Mouse (Mus musculus): ENCODE measurements around the gene Cux1.
A peak's percentile ranks its signal among the peaks of the same experiment; 100 is the strongest.

The Cux1 gene

GRCm38 (mm10) chr5:136540055-136540838 lies 27.0 kb downstream of the Cux1 start:
- no peak for DNase-seq (ENCODE audit: low read depth, low spot score)

- DNase-seq (ENCODE audit: low read depth, low spot score), result no peak
Measured at GRCm38 (mm10) chr5:136536753-136537152, 30.5 kb downstream of the Cux1 start.

DNA sequence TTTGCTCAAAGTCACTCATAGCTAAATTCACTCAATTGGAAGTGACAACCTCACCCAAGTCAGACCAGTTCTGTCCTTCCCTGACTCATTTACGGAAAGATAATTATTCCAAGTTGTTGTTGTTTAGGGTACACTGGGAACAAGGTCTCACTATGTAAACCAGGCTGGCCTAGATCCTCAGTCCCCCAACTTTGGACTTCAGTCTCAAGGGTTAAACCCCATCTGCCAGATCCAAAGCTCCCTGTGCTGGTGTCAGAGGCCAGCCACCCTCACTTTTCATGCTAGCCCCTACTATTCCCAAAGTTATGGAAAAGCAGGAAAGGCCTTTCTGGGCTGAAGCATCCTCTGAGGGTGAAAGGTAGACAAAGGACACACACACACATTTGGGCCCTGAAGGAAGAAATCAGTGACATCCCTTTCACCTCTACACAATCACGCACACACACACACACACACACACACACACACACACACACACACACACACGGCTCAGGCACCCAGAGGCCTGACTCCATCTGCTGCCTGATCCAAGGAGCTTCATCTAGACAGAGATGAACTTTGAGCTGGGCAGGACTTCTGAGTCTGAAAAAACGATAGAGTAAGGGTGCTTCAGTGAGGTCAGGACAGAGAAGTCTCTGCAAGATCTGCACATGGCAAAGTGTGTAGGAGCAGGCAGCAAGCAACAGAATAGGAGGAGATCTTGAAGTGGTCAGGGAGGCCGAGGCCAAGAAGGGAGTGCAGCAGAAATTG lies 31.1 kb downstream of the Cux1 start:
- DNase-seq (ENCODE audit: low read depth, low spot score), result no peak

DNA sequence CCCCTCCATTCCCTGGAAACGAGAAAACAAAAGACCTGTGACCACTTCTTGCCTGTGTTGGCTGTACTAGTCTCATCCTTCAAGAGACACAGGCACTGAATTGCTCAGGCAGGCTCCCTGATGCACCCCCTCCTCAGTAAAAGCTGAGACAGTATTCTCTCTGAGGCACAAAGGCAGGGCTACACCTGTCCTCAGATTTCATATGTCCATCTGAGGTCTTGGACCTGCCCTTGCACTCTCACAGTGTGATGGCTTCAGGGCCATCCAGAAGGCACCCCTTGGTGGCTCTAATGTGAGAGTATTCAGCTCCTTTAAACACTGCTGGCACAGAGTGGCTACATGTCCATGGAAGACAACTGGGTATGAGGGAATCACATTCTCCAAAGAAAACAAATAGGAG lies 32.1 kb downstream of the Cux1 start:
- no peak for DNase-seq (ENCODE audit: low read depth, low spot score)

DNA sequence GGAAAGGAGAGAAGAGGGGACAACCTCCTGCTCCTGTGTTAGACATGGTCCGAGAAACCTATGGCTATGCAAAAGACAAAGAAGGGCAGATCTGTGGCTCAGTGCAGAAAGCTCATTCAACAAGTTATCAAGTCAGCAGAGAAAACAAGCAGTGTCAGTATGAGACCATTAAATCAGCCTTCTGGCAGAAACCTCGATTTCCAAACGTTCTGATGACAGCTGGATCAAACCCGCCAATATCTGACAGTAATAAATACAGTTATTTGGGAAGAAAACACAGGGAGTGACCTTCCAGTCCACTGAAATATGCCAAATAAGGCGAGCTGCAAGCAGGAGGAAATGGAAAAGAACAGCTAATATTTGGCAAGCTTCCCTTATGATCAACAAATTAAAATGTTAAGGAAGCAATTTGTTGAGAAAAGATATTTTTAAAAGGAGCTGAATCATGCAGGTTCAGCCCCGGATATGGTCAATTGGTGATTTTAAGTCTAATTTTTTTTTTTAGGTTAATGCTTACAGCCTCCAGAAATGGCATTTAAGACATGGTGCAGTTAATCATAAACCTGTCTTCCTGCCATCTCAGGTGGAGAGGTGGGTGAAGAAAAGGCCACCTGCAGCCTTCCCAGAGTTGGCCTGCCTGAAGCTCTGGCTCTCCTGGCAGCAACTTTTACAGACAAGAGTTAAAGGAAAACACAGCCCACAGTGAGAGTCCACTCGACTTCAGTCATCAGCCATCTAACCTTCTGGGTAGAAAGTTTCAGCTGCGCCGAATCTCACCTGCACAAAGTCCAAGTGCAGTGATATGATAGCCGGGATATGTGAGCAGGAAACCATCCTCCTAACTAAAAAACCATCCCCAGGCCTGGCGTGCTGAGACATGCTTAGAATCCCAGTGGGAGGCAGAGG lies 33.7 kb downstream of the Cux1 start:
- DNase-seq (ENCODE audit: low read depth, low spot score), result no peak

DNA sequence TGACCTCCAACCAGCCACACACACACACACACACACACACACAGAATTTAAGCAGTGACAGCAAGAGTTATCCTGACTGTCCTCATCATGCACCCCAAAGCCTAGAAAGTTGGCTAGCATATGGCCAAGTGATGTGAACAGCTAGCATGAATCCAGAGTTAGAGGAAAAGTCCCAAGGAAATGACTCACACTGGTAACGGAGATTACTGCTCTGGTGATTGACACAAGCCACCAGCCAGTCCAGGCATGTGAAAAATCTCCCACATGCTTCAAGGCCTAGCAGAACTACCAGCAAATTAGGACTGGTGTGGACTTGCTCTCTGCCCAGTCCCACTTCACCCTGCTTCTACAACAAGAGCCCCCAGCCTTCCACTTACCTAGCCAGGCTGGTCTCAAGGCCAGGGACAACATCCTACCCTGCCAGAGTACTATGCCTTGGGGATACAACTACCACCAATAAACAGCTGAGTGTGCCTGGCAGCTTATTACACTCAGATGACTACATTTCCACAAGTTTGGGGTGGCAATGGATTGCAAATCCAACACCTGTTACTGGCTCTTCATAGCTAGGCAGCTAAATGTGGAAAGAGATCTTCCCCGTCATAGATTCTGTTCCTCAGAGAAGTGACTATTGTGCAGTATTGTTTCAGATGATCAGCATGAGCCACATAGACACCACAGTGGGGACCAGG lies 35.5 kb downstream of the Cux1 start:
- peak; percentile 19 for DNase-seq (ENCODE audit: low read depth, low spot score)

- no peak for DNase-seq (ENCODE audit: low read depth, low spot score)
Measured at GRCm38 (mm10) chr5:136530931-136531330, 36.4 kb downstream of the Cux1 start.

DNA sequence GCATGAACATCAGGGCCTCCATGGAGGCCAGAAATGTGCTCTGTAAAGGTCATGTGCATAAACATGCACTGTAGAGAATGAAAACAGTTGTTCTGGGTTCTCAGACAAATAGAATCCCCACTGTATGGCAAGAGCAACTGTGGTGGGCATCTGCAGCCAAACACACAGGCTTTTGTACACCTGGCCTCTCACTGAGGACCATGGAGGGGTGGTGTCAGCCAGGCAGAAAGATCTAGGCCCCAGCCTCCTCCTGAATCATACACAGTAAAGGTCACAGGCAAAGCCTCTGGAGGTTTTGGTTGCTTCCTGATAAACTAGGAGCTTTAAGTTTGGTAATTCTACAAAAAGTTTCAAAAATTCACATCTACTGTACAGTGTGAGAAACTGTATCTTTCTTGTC lies 38.1 kb downstream of the Cux1 start:
- DNase-seq (ENCODE audit: low read depth, low spot score), result no peak

- no peak for DNase-seq (ENCODE audit: low read depth, low spot score)
Measured at GRCm38 (mm10) chr5:136527871-136528270, 39.4 kb downstream of the Cux1 start.

GRCm38 (mm10) chr5:136526545-136526909 lies 40.8 kb downstream of the Cux1 start:
- no peak for DNase-seq (ENCODE audit: low read depth, low spot score)

GRCm38 (mm10) chr5:136525896-136526544 lies 41.3 kb downstream of the Cux1 start:
- no peak for DNase-seq (ENCODE audit: low read depth, low spot score)

DNA sequence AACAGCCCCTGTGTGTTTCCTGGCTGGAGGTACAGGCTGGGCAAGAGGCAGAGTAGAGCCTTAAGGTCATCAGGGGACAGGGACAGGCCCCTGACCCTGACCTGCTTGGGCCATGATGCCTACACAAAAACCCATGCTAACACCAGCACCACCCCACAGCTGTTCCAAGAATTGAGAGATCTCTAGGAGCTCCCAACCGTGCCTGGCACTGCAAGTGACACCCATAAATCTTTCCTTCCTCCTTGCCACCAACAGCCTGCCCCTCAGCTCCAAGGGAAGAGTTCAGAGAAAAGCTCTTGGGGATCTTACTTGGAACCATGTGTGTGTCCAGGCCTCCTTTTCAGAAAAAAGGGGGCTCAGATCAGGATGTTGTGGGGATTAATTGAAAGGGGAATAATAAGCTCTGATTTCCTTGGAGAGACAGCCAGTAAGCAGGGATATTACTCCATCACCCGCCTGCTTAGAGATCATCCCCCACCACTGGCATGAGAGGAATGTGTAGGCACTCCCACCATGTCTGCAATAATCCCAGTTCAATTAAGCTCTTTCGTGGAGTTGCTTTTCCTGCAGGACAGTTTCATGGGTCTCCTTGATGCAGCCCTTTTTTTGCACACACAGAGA lies 44.3 kb downstream of the Cux1 start:
- DNase-seq (ENCODE audit: low read depth, low spot score), result no peak

DNA sequence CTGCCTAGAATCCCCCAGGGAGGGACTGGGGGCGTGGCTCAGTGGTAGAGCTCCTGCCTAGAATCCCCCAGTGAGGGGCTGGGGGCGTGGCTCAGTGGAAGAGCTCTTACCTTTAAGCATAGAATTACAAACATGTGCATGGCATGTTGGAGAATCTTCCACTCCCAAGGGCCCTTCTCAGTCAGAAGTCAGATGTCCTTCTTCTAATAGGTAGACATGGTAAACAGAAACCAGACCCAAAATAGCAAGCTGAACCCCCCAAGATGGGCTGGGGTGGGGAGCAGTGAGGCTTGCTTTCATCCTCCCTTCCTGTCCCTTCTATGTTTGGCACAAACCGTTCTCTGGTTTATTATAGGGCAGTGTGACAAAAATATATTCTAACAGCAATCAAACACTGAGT lies 45.6 kb downstream of the Cux1 start:
- peak; percentile 32 for DNase-seq (ENCODE audit: low read depth, low spot score)

DNA sequence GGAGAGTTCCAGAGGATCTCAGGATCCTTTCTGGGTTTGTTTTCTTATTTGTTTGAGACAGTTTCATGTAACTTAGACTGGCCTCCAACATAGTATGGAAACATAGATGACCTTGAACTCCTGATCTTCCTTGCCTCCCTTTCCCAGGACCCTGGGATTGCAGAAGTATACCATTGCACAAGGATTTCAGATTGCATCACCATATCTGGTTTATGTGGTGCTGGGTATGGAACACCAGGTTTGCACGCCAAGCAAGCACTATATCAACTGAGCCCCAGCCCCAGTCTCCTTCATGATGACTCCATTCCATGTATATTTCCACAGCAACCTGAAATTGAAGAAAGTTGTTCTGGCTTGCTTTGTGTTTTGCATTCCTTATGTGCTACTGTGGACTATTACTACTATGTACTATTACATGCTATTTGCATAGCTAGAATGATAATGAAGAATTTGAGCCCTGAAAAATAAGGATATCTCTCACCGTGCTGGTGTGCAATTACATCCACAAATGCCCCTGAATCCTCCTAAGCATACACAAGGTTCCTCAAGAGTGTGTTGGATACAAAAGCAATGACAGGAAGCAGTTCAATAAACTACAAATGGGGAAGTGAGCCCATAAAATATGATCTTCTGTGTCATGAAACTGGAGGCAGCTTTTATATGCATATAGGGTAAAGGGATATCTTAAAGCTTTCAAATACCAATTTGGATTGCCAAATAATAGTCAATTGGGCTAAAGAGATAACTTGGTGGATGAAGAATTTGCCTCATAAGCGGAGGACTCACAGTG lies 48.4 kb downstream of the Cux1 start:
- no peak for DNase-seq (ENCODE audit: low read depth, low spot score)

GRCm38 (mm10) chr5:136517510-136517909 lies 49.8 kb downstream of the Cux1 start:
- DNase-seq (ENCODE audit: low read depth, low spot score), result no peak

DNA sequence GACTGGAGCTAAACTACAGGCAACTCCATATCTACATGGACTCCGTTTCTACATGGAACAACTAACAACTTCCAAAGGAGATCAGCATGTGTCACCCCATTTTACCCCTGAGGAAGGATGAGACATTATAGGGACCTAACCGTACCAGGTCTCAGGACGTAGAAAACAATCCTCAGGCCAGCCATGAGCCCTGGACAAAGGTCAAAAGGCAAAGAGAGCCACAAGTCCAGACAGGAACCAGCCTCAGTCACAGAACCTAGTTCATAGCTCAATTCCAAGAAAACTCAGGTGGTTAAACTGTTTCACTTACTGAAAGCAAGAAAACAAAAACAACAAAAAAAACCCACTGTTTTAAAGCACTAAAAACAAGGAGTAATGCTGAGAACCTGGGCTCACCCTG lies 50.7 kb downstream of the Cux1 start:
- no peak for DNase-seq (ENCODE audit: low read depth, low spot score)

DNA sequence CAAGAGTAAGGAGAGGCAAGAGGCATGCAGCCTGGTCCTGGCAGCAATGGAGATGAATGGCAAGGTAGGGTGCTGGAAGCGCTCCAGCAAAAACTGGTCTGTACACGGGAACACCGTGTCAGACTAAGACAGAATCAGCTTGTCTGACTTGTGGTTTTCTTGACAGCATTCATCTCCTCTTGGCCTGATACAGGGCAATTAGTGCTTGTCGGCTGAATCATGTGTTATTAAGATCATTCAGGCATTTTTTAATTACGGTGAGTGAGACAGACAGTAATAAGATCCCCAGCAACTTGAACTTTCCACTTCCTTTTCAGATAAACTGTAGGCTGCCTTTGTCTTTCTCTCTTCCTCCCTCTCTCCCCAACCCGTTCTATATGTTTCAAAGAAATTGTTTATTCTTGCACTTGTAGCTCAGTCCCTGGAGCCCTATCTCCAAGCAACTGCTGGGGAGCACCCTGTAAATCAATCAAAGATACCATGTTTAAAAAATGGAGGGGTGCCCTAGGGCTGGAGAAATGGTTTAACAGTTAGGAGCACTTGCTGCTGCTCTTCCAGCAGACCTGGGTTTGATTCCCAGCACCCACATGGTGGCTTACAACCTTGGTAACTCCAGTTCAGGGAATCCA lies 53.1 kb downstream of the Cux1 start:
- DNase-seq (ENCODE audit: low read depth, low spot score), result no peak

- DNase-seq (ENCODE audit: low read depth, low spot score), result no peak
Measured at GRCm38 (mm10) chr5:136512103-136512674, 55.1 kb downstream of the Cux1 start.

DNA sequence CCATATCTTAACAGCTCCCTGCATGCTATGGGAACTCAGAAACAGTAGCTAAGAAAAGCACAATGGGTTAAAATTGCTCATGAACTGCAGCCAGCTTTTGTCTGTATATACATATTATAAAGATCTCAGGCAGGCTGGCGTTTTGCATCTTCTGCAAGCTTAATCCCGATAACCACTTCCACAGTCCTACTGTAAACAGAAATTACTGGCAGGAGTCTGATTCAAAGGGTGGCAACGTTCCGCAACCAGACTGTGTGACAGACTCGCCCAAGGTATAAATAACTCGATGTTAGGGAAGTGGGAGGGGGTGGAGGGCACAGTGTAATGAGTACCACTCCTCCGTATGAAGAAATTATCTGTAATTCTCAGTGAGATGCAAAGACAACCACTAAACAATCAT lies 55.9 kb downstream of the Cux1 start:
- DNase-seq (ENCODE audit: low read depth, low spot score), result no peak
